Mouse (Mus musculus): Measurements from ENCODE around the gene Crabp2.

GRCm38 (mm10) chr3:87970184-87970938, 21.9 kb downstream of the Crabp2 start:
- TF ChIP-seq CTCF (IDR thresholded peaks at IDR 0.05; ENCODE audit: low read depth, low read length): no peak
- no peak for TF ChIP-seq POLR2A (IDR thresholded peaks at IDR 0.05; ENCODE audit: borderline replicate concordance, low read depth, low read length)

Measured in bone marrow macrophage, adult 2 months (primary cell).